ENCODE assay signal across 8 mouse cellular contexts in genomic region chr2:158317026-158317425, GRCm38 (mm10). TPM values are rescaled to one million over a fixed set of nuclear protein-coding genes. Genes with fewer than 3 reads are reported as not detected.
DNase-seq lines count a peak whose midpoint lies in the region; TF ChIP-seq lines count a peak whose summit lies in the region.
"Had no signal": no experiment of that assay in that cellular context is flagged by ENCODE, and none has a peak within 500 bp of the region (broad histone marks: within the 10 kb centered on the region; RNA-seq: fewer than 3 reads in every experiment).

No protein-coding gene starts in this region.

- no peak overlapping the region for H3K4me3 ChIP-seq in ES-Bruce4 (ENCODE audit: low read depth, low read length)
- H3K4me3 ChIP-seq: heart, embryonic 15.5 days had no signal

- H3K9ac ChIP-seq in ES-Bruce4 (ENCODE audit: low read depth, poor library complexity, severe bottlenecking) = no peak overlapping the region
- H3K9ac ChIP-seq: heart, embryonic 15.5 days had no signal

- TF ChIP-seq EP300 in ES-Bruce4 (IDR thresholded peaks at IDR 0.05; ENCODE audit: insufficient read depth, low read depth, low read length) = no peak

- no peaks in the 10 kb centered on the region for H3K9me3 ChIP-seq in ES-Bruce4 (replicated peaks; ENCODE audit: control insufficient read depth, insufficient read depth, low read length, poor library complexity, severe bottlenecking)
- H3K9me3 ChIP-seq: heart, embryonic 15.5 days had no signal

- H3K27ac ChIP-seq in ES-Bruce4 (ENCODE audit: insufficient read depth, low read length) = no peak overlapping the region
- H3K27ac ChIP-seq: heart, embryonic 15.5 days had no signal

- peak; percentile 53 to 57 for DNase-seq in B cell, adult 2 months
- peak; percentile 75 for DNase-seq in embryo, embryonic 11 days
- DNase-seq in heart, postnatal 14 days = peak; percentile 69 to 75
- DNase-seq in layer of hippocampus, adult 9-10 months (ENCODE audit: low spot score) = peak; percentile 27
- DNase-seq in lung, postnatal 14 days = peak; percentile 71
- peak; percentile 89 for DNase-seq in retina, embryonic 14.5 days (ENCODE audit: low spot score)

- no peak for TF ChIP-seq POLR2A in ES-Bruce4 (IDR thresholded peaks at IDR 0.05; ENCODE audit: insufficient read depth, low read length)

- intact Hi-C loops in heart, postnatal 14 days (cut with DNase I) = loop anchor here (1.0 kb wide), 1 partner anchor 23 kb away; no protein-coding TSS in a partner anchor

- peak; percentile 88 for TF ChIP-seq CTCF in ES-Bruce4 (IDR thresholded peaks at IDR 0.05; ENCODE audit: low read depth, low read length)

- H3K4me1 ChIP-seq in ES-Bruce4 (ENCODE audit: control insufficient read depth, insufficient read depth, low read length) = no peaks in the 10 kb centered on the region
- H3K4me1 ChIP-seq: heart, embryonic 15.5 days had no signal

- H3K27me3 ChIP-seq in ES-Bruce4 (ENCODE audit: control insufficient read depth, insufficient read depth, low read length, poor library complexity, severe bottlenecking) = no peaks in the 10 kb centered on the region
- H3K27me3 ChIP-seq: heart, embryonic 15.5 days had no signal

- no peaks in the 10 kb centered on the region for H3K36me3 ChIP-seq in ES-Bruce4 (ENCODE audit: control insufficient read depth, insufficient read depth, low read length, poor library complexity, severe bottlenecking)
- H3K36me3 ChIP-seq: heart, embryonic 15.5 days had no signal

RNA-seq across cellular contexts. Expression of gene Lbp, which starts 10.7 kb away (rescaled TPM):
- polyA plus RNA-seq in ES-Bruce4 (2011; ENCODE audit: insufficient read depth, insufficient read length, low read depth, missing spikeins) = 0.43 and 0.46 TPM in 2 replicates
- 10 to 100 TPM in 1 of 2 experiments, 1 to 10 TPM in 1; 8.7 to 11.6 TPM for total RNA-seq in heart, postnatal 14 days (2021)

RNA-seq across cellular contexts. Expression of gene Snhg11, which starts 58.4 kb away (rescaled TPM):
- polyA plus RNA-seq in ES-Bruce4 (2011; ENCODE audit: insufficient read depth, insufficient read length, low read depth, missing spikeins) = 39.8 and 41.0 TPM in 2 replicates
- under 1 TPM; 0.15 to 0.22 TPM for total RNA-seq in heart, postnatal 14 days (2021)

RNA-seq across cellular contexts. Expression of gene Bpi, which starts 59.1 kb away (rescaled TPM):
- not detected in 2 replicates for polyA plus RNA-seq in ES-Bruce4 (2011; ENCODE audit: insufficient read depth, insufficient read length, low read depth, missing spikeins)
- total RNA-seq in heart, postnatal 14 days (2021) = not detected
- polyA plus RNA-seq: heart, embryonic 15.5 days had no signal

Comparison
In these comparisons a context has a peak if more than half of its experiments do, and no peak if none do; other contexts are left out.
1. DNase-seq: peak in every context shown above with its lines; median percentile 89 in retina, embryonic 14.5 days; 75 in embryo, embryonic 11 days; 72 in heart, postnatal 14 days; 71 in lung, postnatal 14 days; 55 in B cell, adult 2 months; 27 in layer of hippocampus, adult 9-10 months.